Mouse (Mus musculus) adipose tissue, adult 10 weeks (tissue): ENCODE results near the gene Trim9. TPM values are rescaled to one million over a fixed set of nuclear protein-coding genes. Genes with fewer than 3 reads are reported as not detected.

Source experiments
- polyA plus RNA-seq: library from polyadenylated mRNA; stranded (reverse); fragments of 350-450 nt; fragmentation: Illumina TruSeq; extraction: RNeasy Lipid Tissue Mini Kit (QIAGEN cat#74804); gene quantifications from one replicate; pipeline ENCODE4 v1.2.3, GENCODE M21; 2014; ENCODE audit warnings: low read depth, low replicate concordance

The Trim9 gene
- polyA plus RNA-seq: 4.2 TPM

GRCm38 (mm10) chr12:70347202-70347841 is at the start of gene Trim9:
TSS of gene Trim9 (minus strand) at chr12:70347614.

GRCm38 (mm10) chr12:70231294-70231693 is 116.1 kb downstream of the Trim9 start, which contains the start of gene Pygl:
TSS of gene Pygl (minus strand) at chr12:70231488.

Other genes starting within 250 kb of the Trim9 start
- 6.2 TPM for gene Nin, start 233.9 kb downstream of the Trim9 start, polyA plus RNA-seq
- not detected for gene Abhd12b, start 193.5 kb downstream of the Trim9 start, polyA plus RNA-seq
- 77.2 TPM for gene Pygl, start 116.1 kb downstream of the Trim9 start, polyA plus RNA-seq
- 49.4 TPM for gene Tmx1, start 105.5 kb upstream of the Trim9 start, polyA plus RNA-seq